Mouse (Mus musculus) spleen, adult 2 months (tissue): ENCODE results near the gene Foxe3.

ENCODE experiments used
- CTCF ChIP-seq: fragments of 200-500 bp; IDR thresholded peaks from 2 replicates; pipeline ENCODE4 v1.5.1; 2011; ENCODE audit warnings: mild to moderate bottlenecking, inconsistent platforms; ENCODE audit not compliant: insufficient read depth, insufficient read length, insufficient replicate concordance; ENCODE audit errors: extremely low read depth
- POLR2A ChIP-seq: fragments of 200-500 bp; IDR thresholded peaks from 2 replicates; pipeline ENCODE4 v1.6.1; 2011; ENCODE audit warnings: low read depth, low read length, inconsistent platforms

- TF ChIP-seq CTCF = no peak
- no peak for TF ChIP-seq POLR2A
These were observed 12.9 kb downstream of the Foxe3 start for GRCm38 (mm10) chr4:114912705-114913593.
